Mouse (Mus musculus): Measurements from ENCODE around the gene Fpgs. TPM values are rescaled to one million over a fixed set of nuclear protein-coding genes. Genes with fewer than 3 reads are reported as not detected.

Gene Fpgs
- total and polyA plus RNA-seq, 3 experiments = 40.0 to 73.9 TPM; not detected in 1

DNA sequence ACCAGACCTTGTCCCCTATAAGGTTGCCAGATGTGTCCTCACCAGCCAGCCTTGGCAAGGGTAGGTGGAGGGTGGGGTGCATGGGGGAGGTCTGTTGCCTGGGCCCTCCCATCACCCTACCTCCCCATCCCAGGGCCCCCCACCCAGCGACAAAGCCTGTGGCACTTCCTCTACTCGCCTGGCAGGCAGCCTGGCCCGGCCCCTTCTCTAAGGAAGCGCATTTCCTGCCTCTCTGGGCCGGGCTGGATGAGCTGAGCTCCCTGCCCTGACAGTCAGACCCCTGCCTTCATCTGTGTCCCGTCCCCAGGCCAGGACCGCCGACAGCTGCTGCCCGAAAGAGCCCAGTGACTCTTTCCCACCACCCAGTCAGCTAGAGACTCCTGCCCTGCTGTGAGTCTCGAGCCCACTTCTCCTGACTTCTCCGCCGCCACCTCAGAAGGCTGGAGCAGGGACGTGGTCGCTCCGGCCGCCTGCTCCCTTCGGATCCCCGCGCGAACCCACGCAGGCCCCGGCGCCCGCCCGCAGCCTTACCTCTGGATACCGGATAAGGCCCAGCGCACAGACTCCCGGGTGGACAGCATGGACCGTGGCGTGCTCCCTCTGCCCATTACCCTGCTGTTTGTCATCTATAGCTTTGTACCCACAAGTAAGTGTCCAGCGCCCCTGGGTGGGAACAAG, 57.4 kb downstream of the Fpgs start, which contains the start of gene Eng:
TSS of gene Eng (plus strand) at position 217 of the 678 bp plus-strand sequence.
- Histone ChIP-seq H3K79me2 (ENCODE audit: control insufficient read depth, insufficient read depth, low read length, poor library complexity) (no peaks in the 10 kb centered on the region), H3K4me1 (ENCODE audit: control insufficient read depth in 1 of 2, insufficient read depth in 2 of 2, low read length in 2 of 2) (0 out of 4 replicates have a peak, but pooled peaks cover 0 to 4% of the 10 kb centered on the region in 2 experiments), H3K9me3 (replicated peaks; ENCODE audit: insufficient read depth, low read length) (no peaks in the 10 kb centered on the region), H3K36me3 (ENCODE audit: control insufficient read depth in 1 of 2, insufficient read depth in 2 of 2, low read length in 2 of 2) (no peaks in the 10 kb centered on the region), H3K27ac (ENCODE audit: control insufficient read depth, low read depth, low read length) (no peak within 1 kb of the TSS), H3K4me3 (ENCODE audit: control insufficient read depth in 1 of 2, insufficient read depth in 1 of 2, low read depth in 2 of 2, low read length in 2 of 2) (no peak within 1 kb of the TSS), H3K27me3 (ENCODE audit: control insufficient read depth in 1 of 2, insufficient read depth in 2 of 2, low read length in 2 of 2) (no peaks in the 10 kb centered on the region), H3K9ac (ENCODE audit: control insufficient read depth, low read depth, low read length, poor library complexity, severe bottlenecking) (no peak within 1 kb of the TSS)
- DNase-seq (ENCODE audit: low read depth, low spot score) = no peak
- no peak for TF ChIP-seq ETS1 (IDR thresholded peaks at IDR 0.05; ENCODE audit: low read depth, low read length)
- TF ChIP-seq GABPA (IDR thresholded peaks at IDR 0.05; ENCODE audit: low read depth, low read length) = no peak
- no peak for TF ChIP-seq MAX (IDR thresholded peaks at IDR 0.05; ENCODE audit: low read length)
- no peak for TF ChIP-seq USF2 (IDR thresholded peaks at IDR 0.05; ENCODE audit: borderline replicate concordance in 1 of 2, insufficient read depth in 1 of 2, low read depth in 1 of 2, low read length in 2 of 2)
- no peak for TF ChIP-seq MXI1 (IDR thresholded peaks at IDR 0.05; ENCODE audit: low read depth, low read length)
- no peak for TF ChIP-seq RAD21 (IDR thresholded peaks at IDR 0.05; ENCODE audit: low read depth, low read length)
- no peak for TF ChIP-seq NRF1 (IDR thresholded peaks at IDR 0.05; ENCODE audit: insufficient read depth, low read depth, low read length, poor library complexity, severe bottlenecking)
- TF ChIP-seq POLR2A (IDR thresholded peaks at IDR 0.05; ENCODE audit: control insufficient read depth in 1 of 2, insufficient read depth in 1 of 2, low read depth in 1 of 2, low read length in 2 of 2, poor library complexity in 1 of 2) = no peak
- no peak for TF ChIP-seq NELFE (IDR thresholded peaks at IDR 0.05; ENCODE audit: low read depth, low read length)
- TF ChIP-seq E2F4 (IDR thresholded peaks at IDR 0.05; ENCODE audit: borderline replicate concordance, low read depth, low read length) = no peak
- no peak for TF ChIP-seq TBP (IDR thresholded peaks at IDR 0.05; ENCODE audit: low read depth, low read length)
- TF ChIP-seq ZC3H11A (IDR thresholded peaks at IDR 0.05; ENCODE audit: low read depth, low read length) = no peak
- TF ChIP-seq EP300 (IDR thresholded peaks at IDR 0.05; ENCODE audit: low read depth in 1 of 2, low read length in 2 of 2) = no peak
- no peak for TF ChIP-seq SMC3 (IDR thresholded peaks at IDR 0.05; ENCODE audit: low read depth, low read length)

DNA sequence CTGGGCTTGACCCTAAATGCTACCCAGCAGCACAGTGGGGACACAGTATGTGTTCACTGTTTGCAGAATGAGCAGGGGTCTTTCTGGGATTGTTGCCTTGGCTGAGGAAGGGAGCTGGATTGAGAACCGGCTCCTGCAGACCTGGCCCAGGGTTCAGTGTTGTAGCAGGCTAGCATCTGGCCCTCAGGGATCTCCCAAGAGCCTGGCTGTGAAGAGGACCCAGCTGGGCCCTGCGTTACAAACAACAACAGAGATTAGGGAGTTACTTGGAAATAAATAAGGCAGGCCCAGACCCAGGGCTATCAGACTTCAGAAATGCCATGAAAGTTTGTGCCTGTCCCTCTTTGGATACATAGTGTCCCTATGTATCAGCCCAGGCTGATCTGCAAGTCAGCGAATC, 58.3 kb downstream of the Fpgs start:
- Histone ChIP-seq H3K4me3 (ENCODE audit: control insufficient read depth in 1 of 2, insufficient read depth in 1 of 2, low read depth in 2 of 2, low read length in 2 of 2) (no peak overlapping the region), H3K9ac (ENCODE audit: control insufficient read depth, low read depth, low read length, poor library complexity, severe bottlenecking) (no peak overlapping the region), H3K4me1 (ENCODE audit: control insufficient read depth in 1 of 2, insufficient read depth in 2 of 2, low read length in 2 of 2) (0 out of 4 replicates have a peak, but pooled peaks cover 0 to 4% of the 10 kb centered on the region in 2 experiments), H3K27me3 (ENCODE audit: control insufficient read depth in 1 of 2, insufficient read depth in 2 of 2, low read length in 2 of 2) (no peaks in the 10 kb centered on the region), H3K79me2 (ENCODE audit: control insufficient read depth, insufficient read depth, low read length, poor library complexity) (no peaks in the 10 kb centered on the region), H3K27ac (ENCODE audit: control insufficient read depth, low read depth, low read length) (no peak overlapping the region), H3K36me3 (ENCODE audit: control insufficient read depth in 1 of 2, insufficient read depth in 2 of 2, low read length in 2 of 2) (no peaks in the 10 kb centered on the region), H3K9me3 (replicated peaks; ENCODE audit: insufficient read depth, low read length) (no peaks in the 10 kb centered on the region)
- no peak for DNase-seq (ENCODE audit: low read depth, low spot score)
- TF ChIP-seq E2F4 (IDR thresholded peaks at IDR 0.05; ENCODE audit: borderline replicate concordance, low read depth, low read length) = no peak
- no peak for TF ChIP-seq MYB (IDR thresholded peaks at IDR 0.05; ENCODE audit: low read depth, low read length)
- no peak for TF ChIP-seq TBP (IDR thresholded peaks at IDR 0.05; ENCODE audit: low read depth, low read length)
- TF ChIP-seq POLR2AphosphoS5 (IDR thresholded peaks at IDR 0.05; ENCODE audit: borderline replicate concordance, low read depth, low read length) = no peak
- no peak for TF ChIP-seq CTCF (IDR thresholded peaks at IDR 0.05 in 2 of 3, conservative IDR thresholded peaks at IDR 0.05 in 1 of 3; ENCODE audit: control insufficient read depth in 1 of 3, insufficient read depth in 1 of 3, low read depth in 2 of 3, low read length in 3 of 3, poor library complexity in 1 of 3, severe bottlenecking in 1 of 3)
- no peak for TF ChIP-seq CHD2 (IDR thresholded peaks at IDR 0.05; ENCODE audit: low read length)
- TF ChIP-seq SIN3A (IDR thresholded peaks at IDR 0.05; ENCODE audit: low read length) = no peak
- no peak for TF ChIP-seq TAL1 (IDR thresholded peaks at IDR 0.05; ENCODE audit: low read length)
- TF ChIP-seq USF1 (IDR thresholded peaks at IDR 0.05; ENCODE audit: low read depth, low read length) = no peak
- TF ChIP-seq ZC3H11A (IDR thresholded peaks at IDR 0.05; ENCODE audit: low read depth, low read length) = no peak

All from MEL (cell line).